ENCODE assay signal across 8 mouse cellular contexts in the genomic region with DNA sequence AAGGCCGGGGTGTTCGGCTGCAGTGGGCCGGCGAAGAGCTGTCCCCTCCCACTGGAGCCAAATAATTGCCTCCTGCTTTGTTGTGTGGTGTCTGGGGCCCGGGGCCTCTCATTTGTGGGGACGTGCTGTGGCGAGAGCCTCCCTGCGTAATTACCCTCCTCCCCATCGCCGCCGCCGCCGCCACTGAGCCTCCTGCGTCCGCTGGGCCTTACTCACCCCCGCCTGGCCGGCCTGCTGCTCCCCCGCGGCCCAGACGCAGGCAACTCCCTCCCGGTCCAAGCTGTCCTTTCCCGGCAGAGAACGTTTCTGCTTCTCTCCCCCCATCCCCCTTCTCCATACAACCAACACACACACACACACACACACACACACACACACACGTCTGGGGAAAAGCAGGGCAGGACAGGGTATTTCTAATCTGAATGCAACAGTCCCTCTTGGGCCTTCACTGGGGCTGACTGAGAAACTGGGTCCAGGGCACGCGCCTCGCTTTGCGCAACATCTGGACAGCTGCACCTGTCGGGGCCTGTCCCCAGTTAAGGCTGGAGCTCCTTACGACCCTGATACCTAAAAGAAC. TPM values are rescaled to one million over a fixed set of nuclear protein-coding genes. Genes with fewer than 3 reads are reported as not detected.
A peak's percentile ranks its signal among the peaks of the same experiment; 100 is the strongest.
DNase-seq lines count a peak whose midpoint lies in the region; ATAC-seq and TF ChIP-seq lines count a peak whose summit lies in the region.

No protein-coding gene starts in this region.

- no peaks in the 10 kb centered on the region for H3K9me3 ChIP-seq in forebrain, embryonic 14.5 days (replicated peaks; ENCODE audit: control insufficient read depth, low read length)
- no peaks in the 10 kb centered on the region for H3K9me3 ChIP-seq in hindbrain, embryonic 15.5 days

- no peak; the same call in 1 of the 2 replicates for ATAC-seq in cerebellum, adult (ENCODE audit: insufficient number of reproducible peaks, low FRiP score, low TSS enrichment)
- peak; percentile 83 for ATAC-seq in forebrain, embryonic 14.5 days
- peak; percentile 53 for ATAC-seq in hindbrain, embryonic 15.5 days (ENCODE audit: low FRiP score, low read depth)

- H3K27me3 ChIP-seq in forebrain, embryonic 14.5 days (replicated peaks; ENCODE audit: control insufficient read depth, insufficient read depth, low read length) = no peaks in the 10 kb centered on the region
- H3K27me3 ChIP-seq in hindbrain, embryonic 15.5 days = no peaks in the 10 kb centered on the region; the same call in 1 of the 2 replicates
- H3K27me3 ChIP-seq in liver, adult 2 months (ENCODE audit: control insufficient read depth, insufficient read depth, low read length) = peaks cover 5% of the 10 kb centered on the region

- TF ChIP-seq CTCF in liver, adult 2 months (IDR thresholded peaks at IDR 0.05; ENCODE audit: low read depth, low read length) = no peak

- H3K4me2 ChIP-seq in forebrain, embryonic 14.5 days (ENCODE audit: low read length) = peak overlapping the region; percentile 62
- peak overlapping the region; percentile 62 for H3K4me2 ChIP-seq in hindbrain, embryonic 15.5 days

- peak overlapping the region; percentile 27 for H3K4me3 ChIP-seq in forebrain, embryonic 14.5 days (ENCODE audit: low read depth, low read length)
- peak overlapping the region; percentile 19 for H3K4me3 ChIP-seq in hindbrain, embryonic 15.5 days
- peak overlapping the region; percentile 12; the same call in 1 of the 2 replicates for H3K4me3 ChIP-seq in liver, adult 2 months (ENCODE audit: insufficient read depth, low read depth, low read length)

- whole genome bisulfite sequencing in forebrain, embryonic 14.5 days = 2% methylated on average over 30 of the region's 30 CpGs
- 5% methylated on average over 28 of the region's 30 CpGs for WGBS in hindbrain, embryonic 15.5 days
- WGBS in liver, adult 2 months = 15% methylated on average over 26 of the region's 30 CpGs

- no peak for TF ChIP-seq POLR2A in liver, adult 2 months (IDR thresholded peaks at IDR 0.05; ENCODE audit: extremely low read depth, insufficient read depth, low read length)

- H3K27ac ChIP-seq in forebrain, embryonic 14.5 days (ENCODE audit: low read depth, low read length) = peak overlapping the region; percentile 33; the same call in 1 of the 2 replicates
- no peak overlapping the region for H3K27ac ChIP-seq in hindbrain, embryonic 15.5 days (replicated peaks)
- no peak overlapping the region for H3K27ac ChIP-seq in liver, adult 2 months (replicated peaks; ENCODE audit: insufficient read depth, low read depth, low read length)

- peak overlapping the region; percentile 65 for H3K9ac ChIP-seq in forebrain, embryonic 14.5 days (ENCODE audit: low read length)
- H3K9ac ChIP-seq in hindbrain, embryonic 15.5 days = peak overlapping the region; percentile 50
- peak overlapping the region; percentile 66; the same call in 1 of the 2 replicates for H3K9ac ChIP-seq in liver, adult 2 months (ENCODE audit: low read depth, low read length)

- no peaks in the 10 kb centered on the region for H3K36me3 ChIP-seq in forebrain, embryonic 14.5 days (ENCODE audit: control insufficient read depth, insufficient read depth, low read length)
- no peaks in the 10 kb centered on the region for H3K36me3 ChIP-seq in hindbrain, embryonic 15.5 days
- no peaks in the 10 kb centered on the region for H3K36me3 ChIP-seq in liver, adult 2 months (ENCODE audit: control insufficient read depth, insufficient read depth, low read length)

- no peaks in the 10 kb centered on the region for H3K79me2 ChIP-seq in liver, adult 2 months (ENCODE audit: control insufficient read depth, insufficient read depth, low read length)

- H3K4me1 ChIP-seq in forebrain, embryonic 14.5 days (ENCODE audit: control insufficient read depth, insufficient read depth, low read length) = peaks cover 14% of the 10 kb centered on the region
- H3K4me1 ChIP-seq in hindbrain, embryonic 15.5 days (replicated peaks) = peaks cover 11% of the 10 kb centered on the region
- H3K4me1 ChIP-seq in liver, adult 2 months (ENCODE audit: control insufficient read depth, insufficient read depth, low read length) = no peaks in the 10 kb centered on the region

- DNase-seq in cerebellum, adult 18-20 months = peak; percentile 69 to 74
- peak; percentile 16 for DNase-seq in ZHBTc4 (ENCODE audit: low read depth, low spot score)
- peak; percentile 56 for DNase-seq in forebrain, embryonic 14.5 days (ENCODE audit: low spot score)
- no peak for DNase-seq in liver, adult 2 months (ENCODE audit: extremely low read depth, low read depth, low spot score)
- DNase-seq in retina, embryonic 14.5 days (ENCODE audit: low spot score) = peak; percentile 59
- no peak for DNase-seq in yolk sac, embryonic 10.5 days (ENCODE audit: low spot score)

RNA-seq across cellular contexts. Expression of a gene that starts 14.7 kb away (rescaled TPM):
- 14.3 and 14.6 TPM in 2 replicates for polyA plus RNA-seq in forebrain, embryonic 14.5 days (2014; fragmentation: Nextera tagmentation; extraction: Ambion mirVana)
- polyA plus RNA-seq in hindbrain, embryonic 15.5 days (2015; fragmentation: Nextera tagmentation; extraction: Ambion mirVana) = 16.6 and 18.6 TPM in 2 replicates
- total RNA-seq in liver, adult 2 months (2014; rRNA removed) = 0.28 and 0.54 TPM in 2 replicates
- 3.4 and 3.8 TPM in 2 replicates for polyA plus RNA-seq in liver, adult 2 months (2012; rRNA removed)

RNA-seq across cellular contexts. Expression of a gene that starts 15.7 kb away (rescaled TPM):
- polyA plus RNA-seq in forebrain, embryonic 14.5 days (2014; fragmentation: Nextera tagmentation; extraction: Ambion mirVana) = 0.17 TPM in 1 of 2 replicates, not detected in the other
- 0.43 and 0.62 TPM in 2 replicates for polyA plus RNA-seq in hindbrain, embryonic 15.5 days (2015; fragmentation: Nextera tagmentation; extraction: Ambion mirVana)
- total RNA-seq in liver, adult 2 months (2014; rRNA removed) = under 0.01 and 0.09 TPM in 2 replicates
- 0.04 and 0.05 TPM in 2 replicates for polyA plus RNA-seq in liver, adult 2 months (2012; rRNA removed)

RNA-seq across cellular contexts. Expression of a gene that starts 32.3 kb away (rescaled TPM):
- 15.0 and 15.4 TPM in 2 replicates for polyA plus RNA-seq in forebrain, embryonic 14.5 days (2014; fragmentation: Nextera tagmentation; extraction: Ambion mirVana)
- polyA plus RNA-seq in hindbrain, embryonic 15.5 days (2015; fragmentation: Nextera tagmentation; extraction: Ambion mirVana) = 14.5 and 15.1 TPM in 2 replicates
- 39.5 and 41.9 TPM in 2 replicates for total RNA-seq in liver, adult 2 months (2014; rRNA removed)
- polyA plus RNA-seq in liver, adult 2 months (2012; rRNA removed) = 56.6 and 58.3 TPM in 2 replicates

RNA-seq across cellular contexts. Expression of a gene that starts 43.7 kb away (rescaled TPM):
- 4.3 and 4.5 TPM in 2 replicates for polyA plus RNA-seq in forebrain, embryonic 14.5 days (2014; fragmentation: Nextera tagmentation; extraction: Ambion mirVana)
- polyA plus RNA-seq in hindbrain, embryonic 15.5 days (2015; fragmentation: Nextera tagmentation; extraction: Ambion mirVana) = 3.3 and 3.6 TPM in 2 replicates
- 0.28 and 1.1 TPM in 2 replicates for total RNA-seq in liver, adult 2 months (2014; rRNA removed)
- polyA plus RNA-seq in liver, adult 2 months (2012; rRNA removed) = 1.0 and 1.1 TPM in 2 replicates

RNA-seq across cellular contexts. Expression of a gene that starts 43.9 kb away (rescaled TPM):
- 56.2 and 57.6 TPM in 2 replicates for polyA plus RNA-seq in forebrain, embryonic 14.5 days (2014; fragmentation: Nextera tagmentation; extraction: Ambion mirVana)
- polyA plus RNA-seq in hindbrain, embryonic 15.5 days (2015; fragmentation: Nextera tagmentation; extraction: Ambion mirVana) = 62.2 and 63.9 TPM in 2 replicates
- total RNA-seq in liver, adult 2 months (2014; rRNA removed) = 19.5 and 29.2 TPM in 2 replicates
- 86.8 and 120 TPM in 2 replicates for polyA plus RNA-seq in liver, adult 2 months (2012; rRNA removed)

Comparison
In these comparisons a context has a peak if more than half of its experiments do, and no peak if none do; other contexts are left out.
1. DNase-seq: peak in cerebellum, adult 18-20 months (2 of 2), ZHBTc4 (single experiment), forebrain, embryonic 14.5 days (single experiment) and retina, embryonic 14.5 days (single experiment); none in liver, adult 2 months (single experiment) and yolk sac, embryonic 10.5 days (single experiment).
2. Peak in every context shown above with its lines, with median percentiles within 50 percentile points of each other: H3K4me3 ChIP-seq and H3K9ac ChIP-seq.